Mouse (Mus musculus) testis, adult 2 months (tissue): ENCODE results near the gene Alpk1.

ENCODE experiments used
- CTCF ChIP-seq: fragments of 200-500 bp; IDR thresholded peaks from 2 replicates; pipeline ENCODE4 v1.5.1; 2012; ENCODE audit warnings: low read depth, mild to moderate bottlenecking, inconsistent platforms, low read length, moderate library complexity; ENCODE audit not compliant: control insufficient read depth, insufficient read depth, insufficient replicate concordance
- POLR2A ChIP-seq: fragments of 200-500 bp; IDR thresholded peaks from 2 replicates; pipeline ENCODE4 v1.6.1; 2012; ENCODE audit warnings: low read depth, mild to moderate bottlenecking, inconsistent platforms, low read length, moderate library complexity; ENCODE audit not compliant: control insufficient read depth

DNA sequence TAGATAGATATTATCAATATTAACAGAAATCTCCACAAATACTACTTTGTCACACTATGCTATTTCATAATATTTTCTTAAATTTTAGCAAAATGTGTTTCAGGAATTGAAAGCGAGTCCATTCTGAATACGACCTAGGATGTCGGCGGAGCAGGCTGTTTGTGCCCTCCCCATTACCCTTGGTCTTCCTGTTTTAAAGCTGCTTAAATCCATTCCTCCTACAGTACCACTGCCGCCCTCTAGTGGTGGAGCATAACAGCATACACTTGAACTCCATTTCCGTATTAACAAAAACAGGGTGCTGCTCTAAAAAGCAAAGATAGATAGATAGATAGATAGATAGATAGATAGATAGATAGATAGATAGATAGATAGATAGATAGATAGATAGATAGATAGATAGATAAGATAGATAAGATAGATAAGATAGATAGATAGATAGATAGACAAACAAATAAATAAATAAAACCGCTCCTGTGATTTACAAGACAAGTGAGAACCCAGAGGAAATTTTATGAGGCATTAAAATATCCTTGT is 17.2 kb downstream of the Alpk1 start:
- TF ChIP-seq CTCF, result peak; percentile 48; the same call in 1 of the 2 replicates
- TF ChIP-seq POLR2A, result no peak
